Mouse (Mus musculus) small intestine, adult 2 months (tissue): ENCODE measurements around the gene Zfp229.
"Not testable (repeated sequence)": the region's sequence is repeated elsewhere in the genome, so short reads cannot be mapped to it uniquely, and the experiment has no call there.

ENCODE experiments used
- CTCF ChIP-seq: fragments of 200-500 bp; IDR thresholded peaks from 2 replicates; pipeline ENCODE4 v1.5.1; 2012; ENCODE audit warnings: low read depth, mild to moderate bottlenecking, control low read depth, inconsistent platforms, low read length, moderate library complexity, mixed read lengths; ENCODE audit not compliant: insufficient replicate concordance, insufficient read length; ENCODE audit errors: extremely low read depth
- POLR2A ChIP-seq: fragments of 200-500 bp; IDR thresholded peaks from 2 replicates; pipeline ENCODE4 v1.6.1; 2012; ENCODE audit warnings: low read depth, mild to moderate bottlenecking, control low read depth, inconsistent platforms, low read length, moderate library complexity

DNA sequence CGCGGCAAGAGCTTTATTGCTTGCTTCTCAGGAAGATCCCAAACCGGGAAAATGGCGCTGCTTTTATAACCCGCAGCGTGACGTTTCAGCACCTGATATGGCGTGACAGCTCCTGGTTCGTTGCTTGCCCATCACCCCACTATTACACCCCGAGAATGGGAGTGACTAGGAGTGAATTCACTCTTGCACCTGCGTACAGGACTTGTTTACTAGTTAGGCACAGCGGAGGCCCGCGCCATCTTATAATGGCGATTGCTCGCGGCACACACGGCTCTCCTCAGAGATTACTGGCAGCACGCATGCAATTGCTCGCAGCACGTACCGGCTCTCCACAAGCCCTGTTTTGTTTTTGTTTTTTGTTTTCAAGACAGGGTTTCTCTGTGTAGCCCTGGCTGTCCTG is at the start of gene Zfp229:
- TF ChIP-seq CTCF, POLR2A: not testable (repeated sequence)
